Mouse (Mus musculus) myocyte (in vitro differentiated cells): Measurements from ENCODE around the gene Insr.

ENCODE experiments used
- CEBPB ChIP-seq: IDR thresholded peaks from 2 replicates; pipeline ENCODE4 v1.6.1; 2011; ENCODE audit warnings: mild to moderate bottlenecking, moderate library complexity; ENCODE audit not compliant: poor library complexity, insufficient read depth, severe bottlenecking
- E2F4 ChIP-seq: IDR thresholded peaks from one replicate; pipeline ENCODE4 v1.6.1; 2011; ENCODE audit warnings: mild to moderate bottlenecking, control low read depth, moderate library complexity; ENCODE audit not compliant: insufficient read depth
- MAX ChIP-seq: IDR thresholded peaks from one replicate; pipeline ENCODE4 v1.6.1; 2011; ENCODE audit warnings: low read depth, mild to moderate bottlenecking, control low read depth
- MYOG ChIP-seq, 3 experiments: IDR thresholded peaks; one replicate each; pipeline ENCODE4 v1.6.1; 2011; ENCODE audit warnings: control low read depth in 2 of 3, low read depth in 2 of 3, mild to moderate bottlenecking in 2 of 3; ENCODE audit not compliant: insufficient read length in 2 of 3, control insufficient read depth in 1 of 3, insufficient read depth in 1 of 3
- POLR2A ChIP-seq: IDR thresholded peaks from one replicate; pipeline ENCODE4 v1.6.1; 2011; ENCODE audit warnings: low read depth, mild to moderate bottlenecking, control low read depth, moderate library complexity; ENCODE audit not compliant: insufficient read length
- POLR2AphosphoS2 ChIP-seq: IDR thresholded peaks from one replicate; pipeline ENCODE4 v1.6.1; 2011; ENCODE audit warnings: low read depth, control low read depth; ENCODE audit not compliant: insufficient read length
- REST ChIP-seq: IDR thresholded peaks from one replicate; pipeline ENCODE4 v1.6.1; 2011; ENCODE audit warnings: mild to moderate bottlenecking, control low read depth, moderate library complexity; ENCODE audit not compliant: insufficient read depth, insufficient read length
- SRF ChIP-seq: IDR thresholded peaks from one replicate; pipeline ENCODE4 v1.6.1; 2011; ENCODE audit warnings: low read depth; ENCODE audit not compliant: control insufficient read depth, insufficient read length
- TCF3 ChIP-seq: IDR thresholded peaks from one replicate; pipeline ENCODE4 v1.6.1; 2011; ENCODE audit warnings: low read depth, control low read depth; ENCODE audit not compliant: insufficient read length
- USF1 ChIP-seq: IDR thresholded peaks from one replicate; pipeline ENCODE4 v1.6.1; 2011; ENCODE audit warnings: low read depth, mild to moderate bottlenecking, control low read depth, moderate library complexity

- no peak for TF ChIP-seq E2F4
- TF ChIP-seq USF1: no peak
- TF ChIP-seq TCF3: no peak
- TF ChIP-seq MYOG (IDR thresholded peaks at IDR 0.05; ENCODE audit: control insufficient read depth in 1 of 3, insufficient read depth in 1 of 3, insufficient read length in 2 of 3, low read depth in 2 of 3): no peak
- no peak for TF ChIP-seq POLR2A
- no peak for TF ChIP-seq REST
- TF ChIP-seq CEBPB: no peak
- no peak for TF ChIP-seq MAX
- TF ChIP-seq POLR2AphosphoS2: no peak
- no peak for TF ChIP-seq SRF
Measured at GRCm38 (mm10) chr8:3179930-3180329, 99.5 kb downstream of the Insr start.
